Mouse (Mus musculus): Measurements from ENCODE around the gene Ppp1r12b. TPM values are rescaled to one million over a fixed set of nuclear protein-coding genes. Genes with fewer than 3 reads are reported as not detected.
"Not testable (repeated sequence)": the region's sequence is repeated elsewhere in the genome, so short reads cannot be mapped to it uniquely, and the experiment has no call there.

Ppp1r12b gene
- total RNA-seq, 2 experiments from 2014 or later: 1.5 to 5.2 TPM

GRCm38 (mm10) chr1:134858344-134859053, 97.2 kb downstream of the Ppp1r12b start:
- ATAC-seq (replicated peaks; ENCODE audit: low FRiP score, poor library complexity, severe bottlenecking): no peak

GRCm38 (mm10) chr1:134854325-134854982, 101.3 kb downstream of the Ppp1r12b start:
- ATAC-seq (replicated peaks; ENCODE audit: low FRiP score, poor library complexity, severe bottlenecking): peak; percentile 74

- ATAC-seq (replicated peaks; ENCODE audit: low FRiP score, poor library complexity, severe bottlenecking): no peak
These were observed 102.9 kb downstream of the Ppp1r12b start for GRCm38 (mm10) chr1:134852797-134853196.

DNA sequence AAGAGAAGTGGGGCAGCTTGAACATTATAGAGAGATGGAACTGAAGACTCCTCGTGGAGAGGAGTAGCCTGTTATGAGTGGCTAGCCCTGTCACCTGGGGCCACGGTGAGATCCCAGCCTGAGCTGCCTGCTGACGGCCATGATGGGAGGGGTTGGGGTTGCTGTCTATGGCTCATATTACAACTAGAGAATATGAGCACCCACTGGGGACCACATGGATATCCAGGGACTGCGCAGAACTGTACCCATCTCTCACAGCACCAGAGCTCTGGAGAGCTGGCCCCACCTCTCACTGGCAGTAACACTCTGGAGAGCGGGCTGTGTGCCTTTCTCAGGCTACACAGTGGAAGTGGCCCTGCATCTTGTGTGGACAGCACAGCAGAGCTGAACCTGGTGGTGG, 104.5 kb downstream of the Ppp1r12b start:
- ATAC-seq (replicated peaks; ENCODE audit: low FRiP score, poor library complexity, severe bottlenecking): no peak

- ATAC-seq (replicated peaks; ENCODE audit: low FRiP score, poor library complexity, severe bottlenecking): no peak
These were observed 105.4 kb downstream of the Ppp1r12b start for GRCm38 (mm10) chr1:134850361-134850760.

DNA sequence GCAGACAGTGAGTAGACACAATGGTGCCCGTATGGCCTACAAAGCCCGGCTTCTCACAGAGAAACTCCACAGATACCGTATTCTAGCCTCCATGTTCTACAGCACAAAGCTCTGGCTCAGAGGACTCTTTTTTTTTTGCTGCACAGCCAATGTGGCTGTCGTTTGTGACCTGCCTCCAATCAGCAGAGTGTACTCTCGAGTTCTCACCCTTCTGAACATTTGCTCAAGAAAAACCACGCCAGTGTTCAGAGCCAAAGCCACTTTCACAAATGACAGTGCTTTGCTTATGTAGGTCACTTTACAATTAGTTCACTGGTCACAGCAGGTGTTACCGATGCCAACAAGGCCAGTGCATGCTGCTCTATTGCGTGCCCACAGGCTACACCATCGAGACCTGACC, 107.9 kb downstream of the Ppp1r12b start:
- no peak for ATAC-seq (replicated peaks; ENCODE audit: low FRiP score, poor library complexity, severe bottlenecking)

- ATAC-seq (replicated peaks; ENCODE audit: low FRiP score, poor library complexity, severe bottlenecking): no peak
These were observed 109.3 kb downstream of the Ppp1r12b start for GRCm38 (mm10) chr1:134846295-134846988.

DNA sequence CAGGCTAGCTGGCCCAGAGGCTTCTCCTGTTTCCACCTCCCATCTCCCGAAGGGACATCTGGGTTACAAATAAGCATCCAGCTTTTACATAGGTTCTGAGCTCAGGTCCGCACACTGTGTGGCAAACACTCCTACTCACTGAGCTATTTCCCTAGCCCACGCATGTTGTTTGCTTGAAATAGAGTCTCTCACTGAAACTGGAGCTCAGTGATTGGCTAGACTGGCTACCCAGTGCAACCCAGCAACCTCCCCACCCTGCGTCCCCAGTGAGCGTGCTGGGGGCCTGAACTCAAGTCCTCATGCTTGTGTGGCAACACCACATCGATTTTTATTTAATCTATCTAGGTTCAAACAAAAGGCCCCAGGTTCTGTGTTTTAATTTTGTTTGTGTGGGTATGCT, 112.4 kb downstream of the Ppp1r12b start:
- no peak for ATAC-seq (replicated peaks; ENCODE audit: low FRiP score, poor library complexity, severe bottlenecking)

GRCm38 (mm10) chr1:134836909-134837480, 118.7 kb downstream of the Ppp1r12b start:
- ATAC-seq (replicated peaks; ENCODE audit: low FRiP score, poor library complexity, severe bottlenecking): no peak

DNA sequence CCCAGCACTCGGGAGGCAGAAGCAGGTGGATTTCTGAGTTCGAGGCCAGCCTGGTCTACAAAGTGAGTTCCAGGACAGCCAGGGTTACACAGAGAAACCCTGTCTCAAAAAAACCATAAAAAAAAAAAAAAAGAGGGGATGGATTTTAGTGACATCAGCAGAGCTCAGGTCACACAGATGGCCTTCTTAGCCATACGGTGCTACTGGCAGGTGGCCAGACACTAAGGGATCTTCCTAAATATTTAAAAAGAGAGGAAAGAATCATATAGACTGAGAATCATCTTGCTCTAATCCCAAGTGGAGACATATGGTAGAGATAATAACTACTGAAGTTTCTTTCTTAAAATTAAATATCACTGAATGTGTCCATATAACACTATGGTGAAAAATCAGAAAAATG, 124.9 kb downstream of the Ppp1r12b start:
- not testable (repeated sequence) for ATAC-seq (replicated peaks; ENCODE audit: low FRiP score, poor library complexity, severe bottlenecking)

DNA sequence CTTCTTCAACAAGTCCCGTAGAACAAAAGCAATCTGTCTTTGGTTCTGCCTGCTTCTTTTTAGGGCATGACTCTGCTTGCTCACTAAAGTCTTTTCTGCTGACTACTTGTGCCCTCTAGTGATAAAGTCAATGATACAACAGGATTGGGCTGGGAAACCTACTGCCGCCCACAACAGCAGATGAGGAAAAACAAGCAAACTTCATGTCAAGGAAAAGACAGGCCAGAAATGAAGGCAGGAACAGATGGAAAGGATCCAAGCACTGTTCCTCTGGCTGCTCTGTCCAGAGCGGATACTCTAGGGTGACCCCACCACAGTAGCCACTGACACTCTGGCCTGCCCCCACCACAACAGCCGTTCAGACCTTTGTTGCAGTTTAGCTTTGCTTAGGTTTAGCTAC, 126.1 kb downstream of the Ppp1r12b start:
- no peak for ATAC-seq (replicated peaks; ENCODE audit: low FRiP score, poor library complexity, severe bottlenecking)

GRCm38 (mm10) chr1:134824896-134825295, 130.8 kb downstream of the Ppp1r12b start:
- no peak for ATAC-seq (replicated peaks; ENCODE audit: low FRiP score, poor library complexity, severe bottlenecking)

- ATAC-seq (replicated peaks; ENCODE audit: low FRiP score, poor library complexity, severe bottlenecking): no peak
These were observed 131.9 kb downstream of the Ppp1r12b start for GRCm38 (mm10) chr1:134823842-134824241.

DNA sequence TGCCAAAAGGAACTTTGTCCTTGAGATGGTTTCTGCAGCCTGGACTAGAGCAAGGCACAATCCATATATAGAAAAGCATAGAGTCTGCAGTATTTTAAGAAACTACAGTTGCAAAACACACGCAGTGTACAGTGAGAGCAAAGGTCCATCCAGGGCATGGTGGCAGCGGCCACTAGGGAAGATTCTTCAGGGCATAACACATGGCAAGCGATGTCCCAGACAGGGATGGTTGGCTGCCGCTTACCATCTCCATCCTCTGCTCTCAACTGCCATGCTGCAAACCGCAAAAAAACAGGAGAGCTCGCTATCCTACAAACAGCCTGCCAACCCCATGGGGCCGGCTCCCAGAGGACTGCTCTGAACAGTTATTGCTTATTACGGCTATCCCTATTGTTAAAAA, 132.4 kb downstream of the Ppp1r12b start:
- no peak for ATAC-seq (replicated peaks; ENCODE audit: low FRiP score, poor library complexity, severe bottlenecking)

DNA sequence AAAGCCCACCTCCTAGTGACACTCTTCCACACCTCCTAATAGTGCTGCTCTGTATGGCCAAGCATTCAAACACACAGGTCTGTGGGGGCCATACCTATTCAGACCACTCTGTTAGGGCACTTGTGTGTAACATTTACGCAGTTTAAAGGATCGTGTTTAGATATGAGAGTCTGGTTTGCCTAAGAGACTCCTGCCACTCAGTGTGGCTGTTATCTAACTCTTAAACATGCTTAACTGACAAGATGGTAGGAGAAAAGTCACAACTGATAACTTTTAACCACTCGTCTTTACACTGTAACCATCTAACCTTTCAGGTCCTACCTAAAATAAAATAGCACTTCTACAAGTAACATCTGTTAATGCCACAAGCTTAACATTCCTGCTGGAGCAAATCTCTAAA, 134.9 kb downstream of the Ppp1r12b start:
- ATAC-seq (replicated peaks; ENCODE audit: low FRiP score, poor library complexity, severe bottlenecking): no peak

- no peak for ATAC-seq (replicated peaks; ENCODE audit: low FRiP score, poor library complexity, severe bottlenecking)
These were observed 136.5 kb downstream of the Ppp1r12b start for GRCm38 (mm10) chr1:134819196-134819595.

- ATAC-seq (replicated peaks; ENCODE audit: low FRiP score, poor library complexity, severe bottlenecking): no peak
These were observed 137.0 kb downstream of the Ppp1r12b start for GRCm38 (mm10) chr1:134818716-134819115.

DNA sequence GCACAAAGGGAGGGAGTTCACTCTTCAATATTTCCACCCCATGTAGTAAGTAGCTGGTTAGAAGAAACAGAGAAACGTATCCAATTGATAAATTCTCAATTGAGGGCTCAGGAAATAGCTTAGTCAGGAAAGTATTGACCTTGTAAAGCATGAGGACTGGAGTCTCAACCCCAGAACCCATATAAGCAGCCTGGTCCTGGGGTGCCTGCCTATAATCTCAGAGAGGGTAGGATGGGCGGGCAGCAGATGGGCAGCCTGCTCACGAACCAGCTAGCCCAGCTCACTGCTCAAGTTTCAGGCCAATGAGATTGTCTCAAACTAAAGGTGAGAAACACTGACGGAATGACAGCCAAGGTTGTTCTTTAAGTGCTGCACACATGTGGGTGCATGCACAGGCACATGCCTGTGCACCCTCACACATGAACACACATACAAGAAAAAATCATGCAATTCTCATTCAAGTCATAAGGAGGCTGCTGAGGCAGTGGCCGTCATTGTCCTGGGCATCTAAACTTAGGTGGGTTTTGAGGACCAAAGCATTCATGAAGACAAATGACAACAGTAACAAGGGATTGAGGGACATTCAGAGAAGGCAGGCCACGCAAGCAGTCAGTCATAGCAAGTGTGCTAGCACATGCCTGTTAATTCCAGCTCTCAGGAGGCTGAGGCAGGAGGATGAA, 137.7 kb downstream of the Ppp1r12b start:
- no peak for ATAC-seq (replicated peaks; ENCODE audit: low FRiP score, poor library complexity, severe bottlenecking)

DNA sequence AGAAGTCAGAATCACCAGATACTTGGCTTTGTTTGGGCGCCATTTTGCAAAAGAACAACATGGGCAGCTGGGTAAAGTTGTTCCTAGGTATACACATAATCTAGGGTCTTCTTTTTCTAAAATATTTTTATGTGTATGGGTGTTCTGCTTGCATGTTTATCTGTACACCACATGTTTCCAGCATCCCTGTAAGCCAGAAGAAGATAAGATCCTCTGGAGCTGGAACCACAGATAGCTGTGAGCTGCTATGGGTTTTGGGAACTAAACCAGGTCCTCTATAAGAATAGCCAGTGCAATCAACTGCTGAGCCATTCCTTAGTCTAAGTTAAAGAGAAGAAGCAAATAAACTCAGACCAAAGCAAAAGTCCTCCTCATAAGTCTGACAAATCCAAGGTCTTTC, 138.6 kb downstream of the Ppp1r12b start:
- no peak for ATAC-seq (replicated peaks; ENCODE audit: low FRiP score, poor library complexity, severe bottlenecking)

DNA sequence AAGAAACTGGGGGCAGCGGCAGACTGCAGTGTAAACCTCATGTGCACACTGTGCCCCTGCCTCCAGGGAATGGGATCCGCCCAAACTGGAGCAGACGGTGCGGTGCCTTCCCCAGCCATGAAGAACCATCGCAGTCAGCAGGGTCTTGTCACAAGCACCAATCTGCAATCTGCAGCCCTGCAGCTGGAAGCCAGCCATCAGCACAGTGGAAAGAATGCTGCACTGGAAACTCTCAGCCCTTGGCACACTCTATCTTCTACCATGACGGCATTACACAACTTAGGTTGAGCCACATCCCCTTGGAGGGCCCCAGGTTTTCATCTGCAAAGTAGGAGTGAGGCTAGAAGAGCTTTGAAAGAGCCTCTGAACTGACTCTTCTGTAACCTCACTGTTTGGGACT, 139.1 kb downstream of the Ppp1r12b start:
- no peak for ATAC-seq (replicated peaks; ENCODE audit: low FRiP score, poor library complexity, severe bottlenecking)
